Mouse (Mus musculus) kidney, postnatal 0 days (tissue): ENCODE data around the gene Coro2a. TPM values are rescaled to one million over a fixed set of nuclear protein-coding genes. Genes with fewer than 3 reads are reported as not detected.
A peak's percentile ranks its signal among the peaks of the same experiment; 100 is the strongest.

ENCODE experiments used
- ATAC-seq: fragments of 200-750 bp; cut with Nextera tagmentation; replicated peaks from 2 replicates; pipeline ENCODE4 v1.8.0; 2017; ENCODE audit warnings: low read depth, moderate number of reproducible peaks, moderate TSS enrichment, moderate library complexity; ENCODE audit not compliant: low FRiP score
- DNase-seq: peaks from one replicate; pipeline ENCODE4 v3.0.0-alpha.2; 2016; ENCODE audit warnings: low spot score
- H3K27ac ChIP-seq: fragments of 300-500 bp; sonication (generic); 2 replicates; pipeline ENCODE4 v1.5.1; 2014; ENCODE audit warnings: mild to moderate bottlenecking
- H3K27me3 ChIP-seq: fragments of 300-500 bp; sonication (generic); 2 replicates; pipeline ENCODE4 v1.6.1; 2014; ENCODE audit warnings: low read length, mixed read lengths; ENCODE audit not compliant: insufficient read depth
- H3K36me3 ChIP-seq: fragments of 300-500 bp; sonication (generic); 2 replicates; pipeline ENCODE4 v1.6.1; 2014; ENCODE audit warnings: low read length, mixed read lengths; ENCODE audit not compliant: insufficient read depth
- H3K4me1 ChIP-seq: fragments of 300-500 bp; sonication (generic); replicated peaks from 2 replicates; pipeline ENCODE4 v1.6.1; 2014; ENCODE audit warnings: antibody characterized with exemption, low read length, mixed read lengths; ENCODE audit not compliant: insufficient read depth
- H3K4me2 ChIP-seq: fragments of 300-500 bp; sonication (generic); 2 replicates; pipeline ENCODE4 v1.6.1; 2014; ENCODE audit warnings: mild to moderate bottlenecking, low read length, moderate library complexity, mixed read lengths
- H3K4me3 ChIP-seq: fragments of 300-500 bp; sonication (generic); replicated peaks from 2 replicates; pipeline ENCODE4 v1.5.1; 2014; ENCODE audit warnings: low read depth, low read length
- H3K9ac ChIP-seq: fragments of 300-500 bp; sonication (generic); 2 replicates; pipeline ENCODE4 v1.6.1; 2014; ENCODE audit warnings: low read depth, low read length
- H3K9me3 ChIP-seq: fragments of 300-500 bp; sonication (generic); replicated peaks from 2 replicates; pipeline ENCODE4 v1.6.1; 2016; ENCODE audit warnings: low read length, inconsistent platforms, mixed read lengths
- CTCF ChIP-seq: IDR thresholded peaks from 2 replicates; pipeline ENCODE4 v1.5.1; 2016; ENCODE audit warnings: antibody characterized with exemption, low read depth, mild to moderate bottlenecking, moderate library complexity
- WGBS: fragments of 180-500 bp; shearing (Covaris S2); extraction: QIAGEN DNeasy Blood & Tissue Kit; methylation state at CpG from one replicate; pipeline ENCODE4 v1.1.7; 2014; 5-methylcytosine and 5-hydroxymethylcytosine counted together
- polyA plus RNA-seq: library from polyadenylated mRNA; unstranded; fragments of >200 nt; fragmentation: Nextera tagmentation; extraction: Ambion mirVana; gene quantifications from 2 replicates; pipeline ENCODE4 v1.2.1, GENCODE M21; 2015

Gene Coro2a
- polyA plus RNA-seq, 1 experiment from 2014 or later, result 2.9 TPM

- H3K36me3 ChIP-seq, result no peaks in the 10 kb centered on the region
- no peak overlapping the region for H3K9ac ChIP-seq
- no peak overlapping the region for H3K4me3 ChIP-seq
- ATAC-seq, result no peak
- H3K27me3 ChIP-seq, result peaks cover 17% of the 10 kb centered on the region
- no peak overlapping the region for H3K4me2 ChIP-seq
- TF ChIP-seq CTCF, result no peak
- no peak for DNase-seq
- no peak overlapping the region for H3K27ac ChIP-seq
- no peaks in the 10 kb centered on the region for H3K9me3 ChIP-seq
- 0 out of 2 replicates have a peak, but pooled peaks cover 4% of the 10 kb centered on the region for H3K4me1 ChIP-seq
- 75% methylated on average over 6 of the region's 6 CpGs for WGBS
These were observed 5.6 kb downstream of the Coro2a start for GRCm38 (mm10) chr4:46596398-46596797.

DNA sequence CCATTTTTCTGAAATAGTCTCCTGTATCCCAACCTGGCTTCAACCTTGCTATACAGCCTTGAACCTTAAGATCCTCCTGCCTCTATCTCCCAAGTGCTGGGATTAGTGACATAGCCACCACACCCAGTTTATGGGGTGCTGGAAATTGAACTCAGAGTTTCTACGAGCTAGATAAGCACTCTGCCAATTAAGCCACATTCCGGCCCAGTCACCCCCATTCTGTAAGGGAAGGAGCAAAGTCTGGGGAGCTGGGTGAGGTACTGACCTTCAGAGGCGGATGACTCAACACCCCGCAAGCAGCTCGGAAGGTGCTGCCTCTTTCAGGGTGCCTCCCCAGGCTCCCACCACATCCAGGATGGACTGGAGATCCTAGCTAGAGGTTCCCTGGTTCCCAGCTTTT is 7.9 kb downstream of the Coro2a start:
- no peaks in the 10 kb centered on the region for H3K9me3 ChIP-seq
- H3K9ac ChIP-seq, result no peak overlapping the region
- H3K27me3 ChIP-seq, result no peaks in the 10 kb centered on the region
- H3K27ac ChIP-seq, result no peak overlapping the region
- no peak for DNase-seq
- H3K4me3 ChIP-seq, result no peak overlapping the region
- no peak overlapping the region for H3K4me2 ChIP-seq
- no peaks in the 10 kb centered on the region for H3K36me3 ChIP-seq
- H3K4me1 ChIP-seq, result no peaks in the 10 kb centered on the region
- no peak for ATAC-seq
- 86% methylated on average over 5 of the region's 5 CpGs for WGBS
- TF ChIP-seq CTCF, result no peak

DNA sequence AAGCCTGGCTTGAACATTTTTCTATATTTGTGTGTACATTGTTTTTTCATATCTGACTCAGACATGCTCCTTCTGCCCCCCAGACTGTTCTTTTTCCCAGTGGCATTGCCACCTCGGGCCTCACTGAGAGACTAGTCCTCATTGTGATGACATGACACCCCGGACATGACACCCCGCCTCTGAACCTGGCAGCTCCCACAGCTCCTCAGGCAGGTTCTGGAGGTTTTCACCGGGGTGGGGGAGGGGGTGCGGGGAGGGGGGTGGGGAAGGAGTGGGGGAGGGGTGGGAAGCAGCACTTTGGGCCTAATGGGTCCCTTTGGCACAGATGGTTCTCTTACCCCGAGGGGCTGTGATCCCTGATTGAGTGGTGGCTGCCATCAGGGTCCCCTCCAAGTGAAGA is 8.5 kb downstream of the Coro2a start:
- 19% methylated on average over 6 of the region's 6 CpGs for WGBS
- Histone ChIP-seq H3K4me3 (no peak overlapping the region), H3K4me2 (no peak overlapping the region), H3K9me3 (no peaks in the 10 kb centered on the region), H3K4me1 (no peaks in the 10 kb centered on the region), H3K9ac (no peak overlapping the region), H3K27me3 (no peaks in the 10 kb centered on the region), H3K27ac (no peak overlapping the region), H3K36me3 (no peaks in the 10 kb centered on the region)
- ATAC-seq (no peak), DNase-seq (no peak)
- TF ChIP-seq CTCF, result no peak

DNA sequence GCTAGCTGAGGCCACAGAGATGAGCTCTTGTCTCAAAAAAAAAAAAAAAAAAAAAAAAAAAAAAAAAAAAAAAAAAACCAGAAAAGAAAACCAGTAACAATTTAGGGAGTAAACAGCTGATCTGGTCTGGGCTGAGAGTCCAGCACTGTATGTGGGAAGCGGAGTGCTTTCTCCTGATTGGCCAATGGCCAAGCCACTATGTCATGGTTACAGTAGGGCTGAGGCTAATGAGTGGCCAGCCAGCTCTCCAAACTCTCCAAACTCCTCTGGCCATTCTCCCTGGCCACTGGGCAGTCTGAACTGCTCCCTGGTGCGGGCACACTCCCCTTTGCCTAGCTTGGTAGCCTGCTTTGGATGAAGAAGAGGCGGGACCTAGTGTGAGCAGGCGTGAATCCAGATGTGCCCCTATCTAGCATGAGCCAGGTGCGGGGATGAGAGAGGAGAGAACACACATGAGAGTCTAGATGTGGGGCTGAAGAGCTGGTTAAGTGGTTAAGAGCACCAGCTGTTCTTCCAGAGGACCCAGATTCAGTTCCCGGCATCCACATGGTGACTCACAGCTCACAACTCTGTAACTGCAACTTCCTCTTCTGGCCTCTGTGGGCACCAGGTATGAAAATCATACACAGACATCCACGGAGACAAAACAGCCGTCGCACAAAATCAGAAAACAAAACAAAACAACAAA is 10.0 kb downstream of the Coro2a start:
- Histone ChIP-seq H3K27ac (no peak overlapping the region), H3K4me2 (no peak overlapping the region), H3K9ac (no peak overlapping the region), H3K4me1 (no peaks in the 10 kb centered on the region), H3K4me3 (no peak overlapping the region), H3K9me3 (no peaks in the 10 kb centered on the region), H3K27me3 (no peaks in the 10 kb centered on the region), H3K36me3 (no peaks in the 10 kb centered on the region)
- DNase-seq (no peak), ATAC-seq (0 out of 2 replicates have a peak, but pooled peaks have one; percentile 25)
- 82% methylated on average over 9 of the region's 9 CpGs for WGBS
- no peak for TF ChIP-seq CTCF

DNA sequence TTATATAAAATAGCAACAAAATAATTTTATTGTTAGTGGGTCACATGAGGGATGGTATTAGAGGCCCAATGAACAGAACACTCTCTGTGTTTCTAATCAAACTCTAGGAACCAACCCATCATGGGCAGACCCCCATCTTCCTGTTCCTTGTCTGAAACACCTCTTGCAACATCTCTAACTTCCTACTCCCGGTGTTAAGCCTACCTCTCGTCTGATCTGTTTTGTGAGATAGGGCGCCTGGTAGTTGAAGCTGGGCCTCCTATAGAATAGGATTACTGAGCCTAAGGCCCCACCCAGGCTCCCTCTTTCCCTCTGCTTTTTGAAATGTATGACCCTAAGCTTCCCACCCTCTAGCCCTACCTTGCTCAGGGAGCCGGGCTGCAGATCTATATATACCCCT is 11.2 kb downstream of the Coro2a start:
- WGBS, result 69% methylated on average over 4 of the region's 4 CpGs
- Histone ChIP-seq H3K9ac (no peak overlapping the region), H3K4me1 (no peaks in the 10 kb centered on the region), H3K27ac (no peak overlapping the region), H3K27me3 (no peaks in the 10 kb centered on the region), H3K9me3 (no peaks in the 10 kb centered on the region), H3K4me2 (no peak overlapping the region), H3K36me3 (no peaks in the 10 kb centered on the region), H3K4me3 (no peak overlapping the region)
- ATAC-seq (no peak), DNase-seq (no peak)
- no peak for TF ChIP-seq CTCF

GRCm38 (mm10) chr4:46589946-46590684 is 11.9 kb downstream of the Coro2a start:
- Histone ChIP-seq H3K27ac (no peak overlapping the region), H3K9ac (no peak overlapping the region), H3K36me3 (no peaks in the 10 kb centered on the region), H3K4me2 (no peak overlapping the region), H3K4me1 (no peaks in the 10 kb centered on the region), H3K9me3 (no peaks in the 10 kb centered on the region), H3K27me3 (no peaks in the 10 kb centered on the region), H3K4me3 (no peak overlapping the region)
- no peak for ATAC-seq
- no peak for TF ChIP-seq CTCF
- 26% methylated on average over 5 of the region's 5 CpGs for WGBS
- peak; percentile 19 for DNase-seq
